Mouse (Mus musculus) midbrain, embryonic 12.5 days (tissue): Measurements from ENCODE around the gene Sowahb. TPM values are rescaled to one million over a fixed set of nuclear protein-coding genes. Genes with fewer than 3 reads are reported as not detected.

Experiments used
- ATAC-seq: fragments of 200-750 bp; cut with Nextera tagmentation; 2 replicates; pipeline ENCODE4 v1.8.0; 2017; ENCODE audit warnings: low read depth, moderate TSS enrichment, moderate library complexity; ENCODE audit not compliant: low FRiP score
- H3K27ac ChIP-seq: fragments of 300-500 bp; sonication (generic); replicated peaks from 2 replicates; pipeline ENCODE4 v1.5.1; 2016; ENCODE audit warnings: mild to moderate bottlenecking
- H3K27me3 ChIP-seq: fragments of 300-500 bp; sonication (generic); 2 replicates; pipeline ENCODE4 v1.6.1; 2016; ENCODE audit warnings: mild to moderate bottlenecking
- H3K36me3 ChIP-seq: fragments of 300-500 bp; sonication (generic); 2 replicates; pipeline ENCODE4 v1.6.1; 2016
- H3K4me1 ChIP-seq: fragments of 300-500 bp; sonication (generic); 2 replicates; pipeline ENCODE4 v1.6.1; 2016
- H3K4me2 ChIP-seq: fragments of 300-500 bp; sonication (generic); replicated peaks from 2 replicates; pipeline ENCODE4 v1.6.1; 2016; ENCODE audit warnings: mild to moderate bottlenecking, moderate library complexity
- H3K4me3 ChIP-seq: fragments of 300-500 bp; sonication (generic); 2 replicates; pipeline ENCODE4 v1.5.1; 2016; ENCODE audit warnings: mild to moderate bottlenecking
- H3K9ac ChIP-seq: fragments of 300-500 bp; sonication (generic); replicated peaks from 2 replicates; pipeline ENCODE4 v1.6.1; 2016; ENCODE audit warnings: mild to moderate bottlenecking, moderate library complexity
- H3K9me3 ChIP-seq: fragments of 300-500 bp; sonication (generic); 2 replicates; pipeline ENCODE4 v1.6.1; 2016; ENCODE audit warnings: mild to moderate bottlenecking
- WGBS: fragments of 180-500 bp; shearing (Covaris S2); methylation state at CpG from one replicate; pipeline ENCODE4 v1.1.7; 2016; 5-methylcytosine and 5-hydroxymethylcytosine counted together
- polyA plus RNA-seq: library from polyadenylated mRNA; unstranded; fragments of >200 nt; fragmentation: Nextera tagmentation; extraction: Ambion mirVana; gene quantifications from 2 replicates; pipeline ENCODE4 v1.2.1, GENCODE M21; 2016

Sowahb gene
- polyA plus RNA-seq, result 0.04 and 0.10 TPM in 2 replicates

DNA sequence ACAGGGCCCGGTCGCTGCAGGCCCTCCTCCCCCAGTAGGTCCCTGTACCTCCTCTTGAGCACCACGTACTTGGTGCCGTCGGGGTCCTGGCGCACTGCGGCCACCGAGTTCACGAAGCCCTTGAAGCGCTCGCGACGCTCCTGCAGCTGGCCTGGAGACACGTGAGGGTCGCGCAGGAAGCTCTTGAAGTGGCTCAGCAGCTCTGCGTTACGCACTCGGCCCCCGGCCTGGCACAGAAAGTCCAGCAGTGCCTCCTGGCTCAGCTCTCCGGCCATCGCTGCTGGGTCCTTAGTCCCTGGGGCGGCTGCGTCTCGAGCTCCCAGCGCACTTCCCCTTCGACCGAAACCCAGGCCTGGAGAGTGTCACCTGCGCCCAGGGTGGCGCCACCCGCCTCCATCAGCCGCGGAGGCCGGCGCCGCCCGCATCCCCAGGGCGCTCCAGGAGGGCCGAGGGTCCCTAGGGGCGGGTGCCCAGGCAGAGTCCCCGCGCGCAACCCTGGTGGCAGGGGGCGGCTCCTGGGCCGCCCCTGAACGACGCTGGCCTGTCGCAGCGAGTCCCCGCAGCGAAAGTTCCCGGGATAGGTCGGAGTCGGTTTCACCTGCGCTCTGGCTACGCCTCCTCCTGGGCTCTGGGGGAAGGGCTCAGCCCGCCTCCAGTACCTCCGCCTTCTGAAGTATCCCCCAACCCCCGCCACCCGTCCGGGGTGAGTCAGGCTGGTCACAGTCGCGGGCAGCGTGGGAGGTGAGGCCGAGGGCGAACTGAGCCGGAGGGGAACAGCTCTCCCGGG is at the start of gene Sowahb:
TSS of gene Sowahb (minus strand) at position 439 of the 787 bp plus-strand sequence.
- Histone ChIP-seq H3K27ac (no peak within 1 kb of the TSS), H3K4me2 (peak within 1 kb of the TSS; percentile 86), H3K9ac (peak within 1 kb of the TSS; percentile 35), H3K27me3 (peaks cover 73% of the 10 kb centered on the region), H3K4me1 (peaks cover 22% of the 10 kb centered on the region), H3K9me3 (no peaks in the 10 kb centered on the region), H3K4me3 (peak within 1 kb of the TSS; percentile 44), H3K36me3 (no peaks in the 10 kb centered on the region)
- under 1% methylated on average over 66 of the region's 68 CpGs for WGBS
- peak; percentile 66 for ATAC-seq

- under 1% methylated on average over 48 of the region's 50 CpGs for WGBS
- H3K36me3 ChIP-seq, result no peaks in the 10 kb centered on the region
- H3K4me1 ChIP-seq, result peaks cover 59% of the 10 kb centered on the region
Measured at GRCm38 (mm10) chr5:93093638-93094527, 49.1 kb upstream of the Sowahb start.

DNA sequence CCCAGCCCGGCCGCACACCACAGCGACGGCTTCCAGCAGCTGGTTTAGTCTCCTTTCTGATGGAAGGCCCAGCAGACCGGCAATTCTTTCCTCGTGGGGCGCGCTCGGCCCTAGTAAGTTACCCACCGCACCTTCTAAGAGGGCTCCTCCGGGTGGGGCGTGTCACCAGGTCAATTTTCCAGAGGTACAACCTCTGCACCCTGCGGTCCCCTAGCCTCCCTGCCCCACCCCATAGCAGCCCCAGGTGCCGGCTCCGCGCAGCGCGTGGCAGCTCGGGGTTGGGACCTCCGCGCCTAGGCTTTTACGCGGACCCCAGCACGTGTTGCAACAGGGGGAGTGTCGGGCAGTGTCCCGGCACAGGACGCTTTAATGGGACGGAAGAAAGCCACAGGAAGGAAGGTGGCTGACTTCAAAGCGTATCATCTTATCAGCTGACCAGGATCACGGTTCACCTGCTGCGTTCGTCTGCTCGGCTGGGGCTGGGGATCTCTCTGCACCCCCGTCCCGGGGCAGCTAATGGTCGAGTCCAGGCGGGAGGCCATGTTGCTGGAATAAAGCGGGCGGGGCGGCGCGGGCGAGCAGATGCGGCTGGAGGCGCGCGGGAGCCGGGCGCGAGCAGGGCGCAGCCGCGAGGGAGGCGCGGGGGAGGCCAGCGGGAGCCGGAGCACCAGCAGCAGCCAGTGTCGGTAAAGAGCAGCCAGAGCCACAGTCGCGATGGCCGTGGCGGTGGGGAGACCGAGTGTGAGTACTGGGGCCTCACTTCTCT is 48.2 kb upstream of the Sowahb start, which contains the start of gene Sept11:
TSS of gene Sept11 (plus strand) at position 581 of the 766 bp plus-strand sequence.
- H3K4me3 ChIP-seq, result peak within 1 kb of the TSS; percentile 89
- H3K9me3 ChIP-seq, result no peaks in the 10 kb centered on the region
- peak within 1 kb of the TSS; percentile 96 for H3K27ac ChIP-seq
- peaks cover 51% of the 10 kb centered on the region for H3K4me1 ChIP-seq
- under 1% methylated on average over 63 of the region's 63 CpGs for WGBS
- peak within 1 kb of the TSS; percentile 81 for H3K4me2 ChIP-seq
- H3K9ac ChIP-seq, result peak within 1 kb of the TSS; percentile 89
- ATAC-seq, result peak; percentile 92
- no peaks in the 10 kb centered on the region for H3K27me3 ChIP-seq
- H3K36me3 ChIP-seq, result no peaks in the 10 kb centered on the region

More at GRCm38 (mm10) chr5:93093638-93094527, 49.1 kb upstream of the Sowahb start:
- Histone ChIP-seq H3K27ac (peak overlapping the region; percentile 96), H3K4me2 (peak overlapping the region; percentile 81), H3K9ac (peak overlapping the region; percentile 89), H3K27me3 (no peaks in the 10 kb centered on the region), H3K4me3 (peak overlapping the region; percentile 89), H3K9me3 (no peaks in the 10 kb centered on the region)
- peak; percentile 10 for ATAC-seq

DNA sequence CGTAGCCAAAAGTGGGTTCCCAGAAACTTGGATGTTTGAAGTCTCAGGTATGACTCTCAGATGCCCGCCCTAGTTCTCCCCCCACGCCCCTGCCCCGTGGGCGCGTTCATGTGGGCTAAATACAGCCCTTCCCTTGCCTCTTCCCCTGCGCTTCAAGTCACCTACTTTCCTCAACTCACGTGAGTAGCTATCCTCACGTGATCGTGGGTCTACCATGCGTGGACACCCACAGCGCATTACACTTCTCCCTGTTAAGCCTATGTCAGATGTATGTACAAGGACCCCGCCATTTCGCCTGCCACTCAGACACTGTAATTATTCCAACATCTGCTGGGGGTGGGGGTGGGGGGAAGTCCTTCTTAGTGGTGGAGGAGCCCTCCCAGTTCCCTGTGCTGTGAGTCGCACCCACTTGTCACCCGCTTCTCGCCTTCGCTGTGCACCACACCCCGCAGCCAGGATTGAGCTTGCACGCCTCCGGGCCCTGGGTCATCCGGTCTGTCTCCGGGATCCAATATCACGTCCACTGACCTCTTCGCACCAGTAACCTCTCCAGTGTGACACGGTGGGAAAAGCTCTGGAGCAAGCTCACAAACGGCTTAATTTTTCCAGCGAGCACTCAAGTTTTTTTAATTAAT is 47.4 kb upstream of the Sowahb start:
- peak; percentile 24 for ATAC-seq
- H3K9ac ChIP-seq, result peak overlapping the region; percentile 89
- peak overlapping the region; percentile 96 for H3K27ac ChIP-seq
- no peaks in the 10 kb centered on the region for H3K36me3 ChIP-seq
- WGBS, result 8% methylated on average over 28 of the region's 28 CpGs
- H3K4me2 ChIP-seq, result peak overlapping the region; percentile 81
- H3K4me3 ChIP-seq, result peak overlapping the region; percentile 89
- no peaks in the 10 kb centered on the region for H3K27me3 ChIP-seq
- no peaks in the 10 kb centered on the region for H3K9me3 ChIP-seq
- peaks cover 43% of the 10 kb centered on the region for H3K4me1 ChIP-seq

GRCm38 (mm10) chr5:93091266-93091665 is 46.4 kb upstream of the Sowahb start:
- Histone ChIP-seq H3K4me2 (peak overlapping the region; percentile 81), H3K4me3 (no peak overlapping the region), H3K9me3 (no peaks in the 10 kb centered on the region), H3K4me1 (peaks cover 33% of the 10 kb centered on the region), H3K36me3 (no peaks in the 10 kb centered on the region), H3K9ac (no peak overlapping the region), H3K27me3 (no peaks in the 10 kb centered on the region), H3K27ac (no peak overlapping the region)
- WGBS, result 62% methylated on average over 3 of the region's 3 CpGs
- ATAC-seq, result no peak

DNA sequence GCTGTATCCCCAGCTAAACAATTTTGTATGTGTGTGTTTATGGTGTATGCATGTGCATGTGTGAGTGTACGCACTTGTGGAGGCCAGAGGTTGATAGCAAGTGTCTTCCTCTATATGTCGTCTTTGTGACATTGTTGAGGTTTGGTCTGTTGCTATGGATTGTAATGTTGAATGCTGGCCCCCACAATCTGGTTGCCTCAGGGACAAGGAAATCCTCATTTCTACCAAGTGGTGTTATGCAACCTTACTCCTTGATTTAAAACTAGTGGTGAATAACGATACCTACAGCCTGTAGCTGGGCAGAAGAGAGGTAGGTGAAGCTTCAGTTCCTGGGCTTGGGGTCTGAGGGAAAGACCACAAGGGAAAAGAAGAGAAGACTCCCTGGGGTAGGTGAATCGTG is 41.1 kb upstream of the Sowahb start:
- Histone ChIP-seq H3K27me3 (no peaks in the 10 kb centered on the region), H3K9ac (no peak overlapping the region), H3K36me3 (no peaks in the 10 kb centered on the region), H3K4me2 (no peak overlapping the region), H3K9me3 (no peaks in the 10 kb centered on the region), H3K4me1 (peaks cover under 1% of the 10 kb centered on the region), H3K27ac (no peak overlapping the region), H3K4me3 (no peak overlapping the region)
- no peak for ATAC-seq
- WGBS, result 88% methylated on average over 4 of the region's 4 CpGs

GRCm38 (mm10) chr5:93085015-93085598 is 40.3 kb upstream of the Sowahb start:
- Histone ChIP-seq H3K4me2 (no peak overlapping the region), H3K9ac (no peak overlapping the region), H3K4me1 (no peaks in the 10 kb centered on the region), H3K36me3 (no peaks in the 10 kb centered on the region), H3K9me3 (no peaks in the 10 kb centered on the region), H3K27ac (no peak overlapping the region), H3K4me3 (no peak overlapping the region), H3K27me3 (no peaks in the 10 kb centered on the region)
- 71% methylated on average over 4 of the region's 4 CpGs for WGBS
- ATAC-seq, result no peak

DNA sequence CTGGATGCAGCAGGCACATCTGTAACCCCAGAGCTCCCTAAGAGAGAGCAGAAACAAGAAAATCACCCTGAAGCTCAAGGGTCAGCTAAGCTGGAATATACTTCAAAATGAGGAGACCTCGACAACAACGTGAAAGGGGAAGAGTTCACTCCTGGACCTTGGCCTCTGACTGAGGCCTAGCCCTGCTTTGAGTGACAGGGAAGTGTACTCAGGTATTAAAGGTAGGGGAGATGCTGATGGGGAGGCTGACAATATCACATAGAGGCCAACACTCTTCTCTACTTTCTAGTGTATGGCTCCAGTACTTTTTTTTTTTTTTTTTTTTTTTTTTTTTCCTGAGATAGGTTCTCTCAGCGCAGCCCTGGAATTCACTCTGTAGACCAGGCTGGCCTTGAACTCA is 34.8 kb upstream of the Sowahb start:
- Histone ChIP-seq H3K4me2 (no peak overlapping the region), H3K9me3 (no peaks in the 10 kb centered on the region), H3K4me3 (no peak overlapping the region), H3K27ac (no peak overlapping the region), H3K4me1 (no peaks in the 10 kb centered on the region), H3K9ac (no peak overlapping the region), H3K27me3 (no peaks in the 10 kb centered on the region), H3K36me3 (no peaks in the 10 kb centered on the region)
- ATAC-seq, result no peak
- 92% methylated on average over 3 of the region's 3 CpGs for WGBS

- Histone ChIP-seq H3K4me1 (no peaks in the 10 kb centered on the region), H3K27ac (no peak overlapping the region), H3K4me2 (no peak overlapping the region), H3K4me3 (no peak overlapping the region), H3K9ac (no peak overlapping the region), H3K9me3 (no peaks in the 10 kb centered on the region), H3K36me3 (no peaks in the 10 kb centered on the region), H3K27me3 (no peaks in the 10 kb centered on the region)
- 86% methylated on average over 7 of the region's 7 CpGs for WGBS
- no peak for ATAC-seq
Measured at GRCm38 (mm10) chr5:93077661-93078323, 33.0 kb upstream of the Sowahb start.

GRCm38 (mm10) chr5:93060865-93061264 is 16.0 kb upstream of the Sowahb start:
- WGBS, result 88% methylated on average over 4 of the region's 4 CpGs
- Histone ChIP-seq H3K9ac (no peak overlapping the region), H3K36me3 (no peaks in the 10 kb centered on the region), H3K27ac (no peak overlapping the region), H3K4me2 (no peak overlapping the region), H3K4me1 (no peaks in the 10 kb centered on the region), H3K4me3 (no peak overlapping the region), H3K9me3 (no peaks in the 10 kb centered on the region), H3K27me3 (no peaks in the 10 kb centered on the region)
- no peak for ATAC-seq
